Mouse (Mus musculus) megakaryocyte, embryonic 14.5 days (primary cell): ENCODE results near the gene Ptgds.

Experiments
- FLI1 ChIP-seq: IDR thresholded peaks from 2 replicates; pipeline ENCODE4 v1.6.1; 2012; ENCODE audit warnings: low read length, inconsistent platforms, mixed read lengths
- GATA1 ChIP-seq: IDR thresholded peaks from 3 replicates; pipeline ENCODE4 v1.6.1; 2012; ENCODE audit warnings: mixed read lengths, low read length, inconsistent platforms, borderline replicate concordance

DNA sequence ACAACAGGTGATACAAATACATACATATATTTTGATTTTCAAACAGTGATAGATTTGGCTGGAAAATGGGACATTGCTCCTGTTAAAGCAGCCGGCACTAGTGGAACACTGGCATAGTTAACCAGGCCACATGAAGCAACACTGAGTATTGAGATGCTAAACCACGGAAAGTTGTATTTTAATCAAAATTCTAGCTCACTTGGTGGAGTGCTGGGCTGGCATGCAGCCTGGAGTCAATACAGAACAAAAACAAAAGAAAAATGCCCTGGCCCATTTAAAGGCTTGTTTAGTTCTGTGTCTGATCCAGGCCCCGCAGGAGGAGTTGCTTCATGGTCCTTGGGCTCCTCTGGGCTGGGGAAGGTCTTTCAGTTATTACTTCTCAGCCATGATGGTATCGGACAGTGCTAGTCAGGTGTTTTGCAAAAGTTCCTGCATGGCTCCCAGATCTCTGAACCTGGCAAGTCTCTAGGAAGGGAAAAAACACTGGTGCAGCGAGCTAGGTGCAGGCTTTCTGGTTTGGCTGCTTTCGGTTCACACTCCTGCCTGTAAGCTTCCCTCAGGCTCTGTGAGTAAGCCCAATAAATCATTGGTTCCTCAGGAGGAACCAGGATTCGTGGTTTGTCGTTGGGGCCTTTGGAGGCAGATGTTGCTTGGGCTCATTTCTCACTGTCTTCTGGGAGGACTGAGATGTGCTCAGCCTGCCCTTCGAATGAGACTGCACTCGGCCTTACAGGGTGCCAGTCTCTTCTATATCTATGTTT, 9.9 kb upstream of the Ptgds start:
- no peak for TF ChIP-seq FLI1
- TF ChIP-seq GATA1 = no peak
